Mouse (Mus musculus): ENCODE data around the gene Nr2f2. TPM values are rescaled to one million over a fixed set of nuclear protein-coding genes. Genes with fewer than 3 reads are reported as not detected.

The Nr2f2 gene
- polyA plus RNA-seq, 1 experiment from 2014 or later: 73.7 TPM

DNA sequence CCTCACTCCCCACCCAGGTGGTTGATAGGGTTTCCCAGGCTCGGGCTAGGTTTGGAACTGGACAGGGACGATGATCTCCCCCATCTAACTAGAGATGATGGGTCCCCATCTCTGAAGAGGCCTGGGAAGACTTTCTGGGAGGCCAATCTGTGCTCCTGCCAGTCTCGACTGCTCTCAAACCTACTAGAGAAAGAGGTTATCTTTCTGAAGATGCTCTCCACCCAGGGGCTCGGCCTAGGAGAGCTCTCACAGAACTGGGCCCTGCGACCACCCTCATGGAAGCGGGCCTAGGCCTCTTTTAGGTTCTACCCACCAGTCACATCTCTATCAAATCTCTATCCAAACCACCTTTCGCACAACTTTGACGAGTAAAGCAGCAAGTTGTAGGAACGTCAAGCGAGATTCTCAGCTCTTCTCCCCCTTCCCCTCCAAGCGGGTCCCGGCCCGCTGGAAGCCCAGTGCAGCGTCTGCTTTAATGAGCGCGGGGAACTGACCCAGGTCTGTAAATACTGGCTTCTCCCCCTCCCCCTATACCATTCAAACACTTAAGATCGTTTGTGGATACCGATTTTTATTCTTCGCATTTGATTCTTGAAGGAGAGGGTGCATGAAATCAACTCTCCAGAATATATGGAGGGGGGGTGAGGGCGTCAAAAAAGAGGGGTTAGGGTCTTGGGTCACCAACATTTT, 16.4 kb downstream of the Nr2f2 start:
- peak overlapping the region; percentile 86 for H3K9ac ChIP-seq (ENCODE audit: low read length)
- H3K9me3 ChIP-seq (replicated peaks; ENCODE audit: control insufficient read depth, low read length): no peaks in the 10 kb centered on the region
- peak overlapping the region; percentile 52 for H3K4me3 ChIP-seq (ENCODE audit: low read depth, low read length)
- H3K4me1 ChIP-seq (ENCODE audit: control insufficient read depth, insufficient read depth, low read length): peaks cover 10% of the 10 kb centered on the region
- H3K27me3 ChIP-seq (replicated peaks; ENCODE audit: control insufficient read depth, insufficient read depth, low read length): peaks cover 58% of the 10 kb centered on the region
- WGBS: 3% methylated on average over 20 of the region's 20 CpGs
- no peak for DNase-seq (ENCODE audit: low spot score)
- no peaks in the 10 kb centered on the region for H3K36me3 ChIP-seq (ENCODE audit: control insufficient read depth, insufficient read depth, low read length)
- peak; percentile 27; the same call in 1 of the 2 replicates for ATAC-seq
- peak overlapping the region; percentile 96 for H3K27ac ChIP-seq (ENCODE audit: low read depth, low read length)
- H3K4me2 ChIP-seq (ENCODE audit: low read length): peak overlapping the region; percentile 80

GRCm38 (mm10) chr7:70348977-70349615, 17.4 kb downstream of the Nr2f2 start:
- no peaks in the 10 kb centered on the region for H3K36me3 ChIP-seq (ENCODE audit: control insufficient read depth, insufficient read depth, low read length)
- 4% methylated on average over 11 of the region's 11 CpGs for WGBS
- no peaks in the 10 kb centered on the region for H3K9me3 ChIP-seq (replicated peaks; ENCODE audit: control insufficient read depth, low read length)
- peak overlapping the region; percentile 86 for H3K9ac ChIP-seq (ENCODE audit: low read length)
- ATAC-seq: no peak
- peak overlapping the region; percentile 96 for H3K27ac ChIP-seq (ENCODE audit: low read depth, low read length)
- peaks cover 60% of the 10 kb centered on the region for H3K27me3 ChIP-seq (replicated peaks; ENCODE audit: control insufficient read depth, insufficient read depth, low read length)
- no peak for DNase-seq (ENCODE audit: low spot score)
- peaks cover 12% of the 10 kb centered on the region for H3K4me1 ChIP-seq (ENCODE audit: control insufficient read depth, insufficient read depth, low read length)
- H3K4me2 ChIP-seq (ENCODE audit: low read length): peak overlapping the region; percentile 80
- H3K4me3 ChIP-seq (ENCODE audit: low read depth, low read length): peak overlapping the region; percentile 52

GRCm38 (mm10) chr7:70348064-70348976, 18.2 kb downstream of the Nr2f2 start:
- peak overlapping the region; percentile 10 for H3K4me3 ChIP-seq (ENCODE audit: low read depth, low read length)
- H3K27me3 ChIP-seq (replicated peaks; ENCODE audit: control insufficient read depth, insufficient read depth, low read length): peaks cover 63% of the 10 kb centered on the region
- peak overlapping the region; percentile 96 for H3K27ac ChIP-seq (ENCODE audit: low read depth, low read length)
- no peaks in the 10 kb centered on the region for H3K36me3 ChIP-seq (ENCODE audit: control insufficient read depth, insufficient read depth, low read length)
- peak overlapping the region; percentile 80 for H3K4me2 ChIP-seq (ENCODE audit: low read length)
- H3K9ac ChIP-seq (ENCODE audit: low read length): peak overlapping the region; percentile 86
- no peak for DNase-seq (ENCODE audit: low spot score)
- no peaks in the 10 kb centered on the region for H3K9me3 ChIP-seq (replicated peaks; ENCODE audit: control insufficient read depth, low read length)
- H3K4me1 ChIP-seq (ENCODE audit: control insufficient read depth, insufficient read depth, low read length): peaks cover 12% of the 10 kb centered on the region
- WGBS: 4% methylated on average over 30 of the region's 30 CpGs
- no peak for ATAC-seq

DNA sequence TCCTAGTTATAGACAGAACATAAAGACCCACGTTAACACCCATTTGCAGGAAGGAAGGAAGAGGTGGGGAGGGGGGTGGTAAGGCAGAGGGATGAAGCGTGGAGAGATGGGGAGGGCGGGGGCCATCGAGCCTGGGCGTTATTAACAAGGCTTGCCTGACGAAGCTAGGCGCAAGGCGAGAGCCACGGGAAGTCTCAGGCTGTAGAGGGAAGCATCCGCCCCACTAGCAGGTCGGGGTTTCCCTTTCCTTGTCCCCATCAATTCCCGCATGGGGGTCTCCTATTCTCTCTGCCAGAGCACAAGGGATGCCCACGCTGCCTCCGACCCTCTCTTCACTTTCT, 18.9 kb downstream of the Nr2f2 start:
- H3K36me3 ChIP-seq (ENCODE audit: control insufficient read depth, insufficient read depth, low read length): no peaks in the 10 kb centered on the region
- H3K9me3 ChIP-seq (replicated peaks; ENCODE audit: control insufficient read depth, low read length): no peaks in the 10 kb centered on the region
- peaks cover 62% of the 10 kb centered on the region for H3K27me3 ChIP-seq (replicated peaks; ENCODE audit: control insufficient read depth, insufficient read depth, low read length)
- ATAC-seq (no peak), DNase-seq (ENCODE audit: low spot score) (no peak)
- H3K27ac ChIP-seq (ENCODE audit: low read depth, low read length): peak overlapping the region; percentile 96
- H3K4me2 ChIP-seq (ENCODE audit: low read length): peak overlapping the region; percentile 80
- H3K4me1 ChIP-seq (ENCODE audit: control insufficient read depth, insufficient read depth, low read length): peaks cover 12% of the 10 kb centered on the region
- WGBS: 4% methylated on average over 14 of the region's 14 CpGs
- H3K9ac ChIP-seq (ENCODE audit: low read length): peak overlapping the region; percentile 86
- H3K4me3 ChIP-seq (ENCODE audit: low read depth, low read length): peak overlapping the region; percentile 10; the same call in 1 of the 2 replicates

DNA sequence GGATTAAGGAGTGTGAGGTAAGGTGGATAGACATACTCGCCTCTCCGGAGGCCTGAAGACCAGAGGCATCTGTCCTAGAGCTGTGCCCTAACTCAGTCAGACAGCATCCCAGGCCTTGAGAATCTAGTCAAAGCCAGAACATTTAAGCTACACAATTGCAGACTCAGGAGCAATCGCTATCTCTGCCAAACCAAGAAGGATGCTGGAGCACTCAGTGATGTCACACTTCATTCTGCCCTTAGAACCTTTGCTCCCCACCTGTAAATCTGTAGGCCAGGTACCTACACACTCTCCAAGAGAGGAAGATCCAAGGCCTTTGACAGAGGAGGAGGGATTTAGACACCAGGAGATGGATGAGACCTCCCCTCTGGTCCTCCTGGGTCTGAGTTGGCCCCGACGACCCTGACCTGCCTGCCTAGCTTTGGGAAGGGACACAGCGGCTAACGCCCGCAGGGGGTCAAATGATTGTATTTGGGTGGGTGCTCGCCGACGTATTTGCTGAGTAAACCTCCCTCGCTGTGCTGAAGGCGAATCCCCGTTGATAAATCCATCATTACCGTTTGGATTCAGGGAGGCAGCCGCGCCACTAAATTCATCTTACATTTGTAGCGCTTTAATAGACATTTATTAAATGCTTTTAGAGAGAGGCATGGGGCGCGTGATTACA, 19.5 kb downstream of the Nr2f2 start:
- H3K4me3 ChIP-seq (ENCODE audit: low read depth, low read length): peak overlapping the region; percentile 31
- no peaks in the 10 kb centered on the region for H3K9me3 ChIP-seq (replicated peaks; ENCODE audit: control insufficient read depth, low read length)
- DNase-seq (ENCODE audit: low spot score) (no peak), ATAC-seq (no peak)
- peak overlapping the region; percentile 80 for H3K4me2 ChIP-seq (ENCODE audit: low read length)
- H3K36me3 ChIP-seq (ENCODE audit: control insufficient read depth, insufficient read depth, low read length): no peaks in the 10 kb centered on the region
- peaks cover 59% of the 10 kb centered on the region for H3K27me3 ChIP-seq (replicated peaks; ENCODE audit: control insufficient read depth, insufficient read depth, low read length)
- WGBS: 5% methylated on average over 20 of the region's 20 CpGs
- peaks cover 12% of the 10 kb centered on the region for H3K4me1 ChIP-seq (ENCODE audit: control insufficient read depth, insufficient read depth, low read length)
- peak overlapping the region; percentile 86 for H3K9ac ChIP-seq (ENCODE audit: low read length)
- H3K27ac ChIP-seq (ENCODE audit: low read depth, low read length): peak overlapping the region; percentile 96

DNA sequence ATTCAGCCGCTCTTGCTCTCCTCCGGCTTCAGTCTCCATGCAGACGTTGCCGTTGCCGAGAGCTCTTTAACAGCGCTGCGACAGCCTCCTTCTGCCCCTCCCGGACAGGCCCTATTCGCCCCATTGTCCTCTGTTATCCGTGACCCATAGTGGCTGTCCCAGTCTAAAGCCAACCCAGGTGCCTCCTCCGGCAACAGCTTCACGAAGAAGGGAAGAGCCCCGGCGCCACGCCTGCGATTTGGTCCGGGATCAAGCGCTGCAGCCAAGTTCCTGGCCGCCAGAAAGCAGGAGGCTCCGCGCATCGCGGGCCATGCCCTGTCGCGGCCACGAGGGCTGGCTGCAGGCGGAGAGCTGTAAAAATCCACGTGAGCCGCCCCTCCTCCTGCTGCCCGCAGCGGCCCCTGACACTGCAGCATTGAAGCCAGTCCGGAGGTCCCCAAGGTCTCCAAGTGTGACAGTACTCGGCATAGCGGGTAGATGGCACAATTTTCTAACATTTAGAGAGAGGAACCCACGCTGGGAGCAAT, 20.5 kb downstream of the Nr2f2 start:
- Histone ChIP-seq H3K9ac (ENCODE audit: low read length) (peak overlapping the region; percentile 86), H3K4me1 (ENCODE audit: control insufficient read depth, insufficient read depth, low read length) (peaks cover 12% of the 10 kb centered on the region), H3K4me2 (ENCODE audit: low read length) (peak overlapping the region; percentile 80), H3K36me3 (ENCODE audit: control insufficient read depth, insufficient read depth, low read length) (no peaks in the 10 kb centered on the region), H3K27me3 (replicated peaks; ENCODE audit: control insufficient read depth, insufficient read depth, low read length) (peaks cover 66% of the 10 kb centered on the region), H3K27ac (ENCODE audit: low read depth, low read length) (peak overlapping the region; percentile 96), H3K9me3 (replicated peaks; ENCODE audit: control insufficient read depth, low read length) (no peaks in the 10 kb centered on the region), H3K4me3 (ENCODE audit: low read depth, low read length) (peak overlapping the region; percentile 31)
- ATAC-seq: peak; percentile 41
- WGBS: under 1% methylated on average over 35 of the region's 35 CpGs
- peak; percentile 90 for DNase-seq (ENCODE audit: low spot score)

GRCm38 (mm10) chr7:70343426-70343825, 23.1 kb downstream of the Nr2f2 start:
- Histone ChIP-seq H3K4me3 (ENCODE audit: low read depth, low read length) (no peak overlapping the region), H3K27me3 (replicated peaks; ENCODE audit: control insufficient read depth, insufficient read depth, low read length) (peaks cover 69% of the 10 kb centered on the region), H3K9ac (ENCODE audit: low read length) (peak overlapping the region; percentile 53), H3K4me2 (ENCODE audit: low read length) (peak overlapping the region; percentile 25; the same call in 1 of the 2 replicates), H3K36me3 (ENCODE audit: control insufficient read depth, insufficient read depth, low read length) (no peaks in the 10 kb centered on the region), H3K4me1 (ENCODE audit: control insufficient read depth, insufficient read depth, low read length) (peaks cover 9% of the 10 kb centered on the region), H3K9me3 (replicated peaks; ENCODE audit: control insufficient read depth, low read length) (no peaks in the 10 kb centered on the region), H3K27ac (ENCODE audit: low read depth, low read length) (peak overlapping the region; percentile 67)
- WGBS: 11% methylated on average over 5 of the region's 5 CpGs
- ATAC-seq (no peak), DNase-seq (ENCODE audit: low spot score) (no peak)

DNA sequence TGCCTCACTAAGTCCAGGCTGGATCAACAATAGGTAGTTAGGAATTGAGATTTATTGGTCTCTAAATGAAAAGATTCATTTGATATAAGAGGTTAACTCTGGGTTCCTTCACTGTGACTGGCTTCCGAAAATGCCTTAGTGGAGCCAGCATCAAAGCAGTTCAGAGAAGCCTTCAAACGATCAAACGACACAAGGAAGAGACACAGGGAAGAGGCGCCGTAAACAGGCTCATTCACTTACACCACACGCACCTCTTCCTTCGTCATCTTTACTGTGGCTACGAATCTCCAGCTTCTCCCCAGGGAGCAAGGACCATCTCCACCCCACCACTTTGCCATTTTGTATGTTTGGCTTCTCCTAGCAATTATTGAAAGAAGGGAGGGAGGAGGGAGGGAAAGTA, 23.8 kb downstream of the Nr2f2 start:
- Histone ChIP-seq H3K27ac (ENCODE audit: low read depth, low read length) (peak overlapping the region; percentile 67; the same call in 1 of the 2 replicates), H3K9ac (ENCODE audit: low read length) (peak overlapping the region; percentile 36; the same call in 1 of the 2 replicates), H3K4me1 (ENCODE audit: control insufficient read depth, insufficient read depth, low read length) (peaks cover 7% of the 10 kb centered on the region), H3K9me3 (replicated peaks; ENCODE audit: control insufficient read depth, low read length) (no peaks in the 10 kb centered on the region), H3K4me3 (ENCODE audit: low read depth, low read length) (no peak overlapping the region), H3K36me3 (ENCODE audit: control insufficient read depth, insufficient read depth, low read length) (no peaks in the 10 kb centered on the region), H3K4me2 (ENCODE audit: low read length) (0 out of 2 replicates have a peak overlapping the region, but pooled peaks have one; percentile 0), H3K27me3 (replicated peaks; ENCODE audit: control insufficient read depth, insufficient read depth, low read length) (peaks cover 69% of the 10 kb centered on the region)
- no peak for ATAC-seq
- DNase-seq (ENCODE audit: low spot score): no peak
- 4% methylated on average over 8 of the region's 8 CpGs for WGBS

Measured in forebrain, embryonic 14.5 days (tissue).